Mouse (Mus musculus) CH12.LX (cell line): ENCODE measurements around the gene AU021092. TPM values are rescaled to one million over a fixed set of nuclear protein-coding genes. Genes with fewer than 3 reads are reported as not detected.

Source experiments
- DNase-seq: peaks from one replicate; pipeline ENCODE4 v3.0.0-alpha.2; 2013; ENCODE audit errors: extremely low read depth
- H3K27ac ChIP-seq: 2 replicates; pipeline ENCODE4 v1.5.1; 2012; ENCODE audit warnings: low read depth, mild to moderate bottlenecking, control low read depth, moderate library complexity; ENCODE audit not compliant: insufficient read depth
- H3K27me3 ChIP-seq: replicated peaks from 2 replicates; pipeline ENCODE3; 2012; ENCODE audit warnings: inconsistent platforms
- H3K36me3 ChIP-seq, 2 experiments: replicated peaks in 1 of 2; 2 replicates each; pipeline versions ENCODE3 to v1.6.1; 2012; ENCODE audit warnings: inconsistent platforms in 1 of 2, low read length in 1 of 2, mild to moderate bottlenecking in 1 of 2, mixed read lengths in 1 of 2, moderate library complexity in 1 of 2; ENCODE audit not compliant: control insufficient read depth in 1 of 2, insufficient read depth in 1 of 2
- H3K4me1 ChIP-seq, 2 experiments: 2 replicates each; pipeline ENCODE4 v1.6.1; 2012; ENCODE audit warnings: inconsistent platforms in 1 of 2, moderate library complexity in 1 of 2; ENCODE audit not compliant: insufficient read depth in 2 of 2, control insufficient read depth in 1 of 2
- H3K4me2 ChIP-seq: 2 replicates; pipeline ENCODE4 v1.6.1; 2012; ENCODE audit warnings: low read depth, mild to moderate bottlenecking, control low read depth; ENCODE audit not compliant: poor library complexity, insufficient read depth, severe bottlenecking
- H3K4me3 ChIP-seq, 3 experiments: fragments of 150-350 bp in 1 of 3; sonication (generic) in 1 of 3; replicated peaks in 1 of 3; 2 replicates each; pipeline versions ENCODE3 to v1.5.1; 2011 to 2012; ENCODE audit warnings: low read depth in 2 of 3, low read length in 2 of 3, mild to moderate bottlenecking in 2 of 3, moderate library complexity in 2 of 3, control low read depth in 1 of 3, improper control_type of control experiment in 1 of 3, inconsistent platforms in 1 of 3, mixed read lengths in 1 of 3; ENCODE audit not compliant: poor library complexity in 1 of 3
- H3K79me2 ChIP-seq: replicated peaks from 2 replicates; pipeline ENCODE4 v1.6.1; 2012; ENCODE audit warnings: mild to moderate bottlenecking, moderate library complexity; ENCODE audit not compliant: control insufficient read depth, poor library complexity, insufficient read depth, severe bottlenecking; ENCODE audit errors: extremely low read depth
- H3K9ac ChIP-seq: 2 replicates; pipeline ENCODE4 v1.6.1; 2012; ENCODE audit warnings: low read depth, mild to moderate bottlenecking, control low read depth, moderate library complexity; ENCODE audit not compliant: insufficient read depth
- H3K9me3 ChIP-seq: replicated peaks from 2 replicates; pipeline ENCODE3; 2012; ENCODE audit warnings: low read length, inconsistent platforms, mixed read lengths
- BHLHE40 ChIP-seq: IDR thresholded peaks from 2 replicates; pipeline ENCODE4 v1.6.1; 2011; ENCODE audit warnings: mild to moderate bottlenecking, low read depth, low read length, improper control_type of control experiment
- CHD1 ChIP-seq: IDR thresholded peaks from 2 replicates; pipeline ENCODE4 v1.6.1; 2012; ENCODE audit warnings: low read depth, low read length, improper control_type of control experiment, inconsistent platforms
- CHD2 ChIP-seq: IDR thresholded peaks from 2 replicates; pipeline ENCODE4 v1.6.1; 2011; ENCODE audit warnings: low read length, improper control_type of control experiment
- CTCF ChIP-seq, 2 experiments: IDR thresholded peaks in 1 of 2; conservative IDR thresholded peaks in 1 of 2; 2 replicates each; pipeline ENCODE4 v1.5.1; 2011 to 2012; ENCODE audit warnings: low read depth in 2 of 2, low read length in 2 of 2, improper control_type of control experiment in 1 of 2, inconsistent platforms in 1 of 2, mild to moderate bottlenecking in 1 of 2, moderate library complexity in 1 of 2
- EP300 ChIP-seq: IDR thresholded peaks from 2 replicates; pipeline ENCODE4 v1.6.1; 2011; ENCODE audit warnings: low read length, improper control_type of control experiment
- ETS1 ChIP-seq: conservative IDR thresholded peaks from 2 replicates; pipeline ENCODE4 v1.6.1; 2012; ENCODE audit warnings: low read depth, mild to moderate bottlenecking, inconsistent platforms, low read length, improper control_type of control experiment, moderate library complexity
- IRF4 ChIP-seq: IDR thresholded peaks from 2 replicates; pipeline ENCODE4 v1.6.1; 2014; ENCODE audit warnings: low read depth, mild to moderate bottlenecking, inconsistent platforms, low read length, improper control_type of control experiment
- MAFK ChIP-seq: IDR thresholded peaks from 2 replicates; pipeline ENCODE4 v1.6.1; 2011; ENCODE audit warnings: low read length, improper control_type of control experiment; ENCODE audit not compliant: insufficient replicate concordance
- MEF2A ChIP-seq: IDR thresholded peaks from 2 replicates; pipeline ENCODE4 v1.6.1; 2014; ENCODE audit warnings: low read depth, mild to moderate bottlenecking, inconsistent platforms, low read length, improper control_type of control experiment, borderline replicate concordance
- MXI1 ChIP-seq: IDR thresholded peaks from 2 replicates; pipeline ENCODE4 v1.6.1; 2011; ENCODE audit warnings: mild to moderate bottlenecking, low read depth, low read length, improper control_type of control experiment
- POLR2A ChIP-seq: IDR thresholded peaks from 2 replicates; pipeline ENCODE4 v1.6.1; 2011; ENCODE audit warnings: low read depth, mild to moderate bottlenecking, improper control_type of control experiment, low read length
- POLR2AphosphoS2 ChIP-seq: IDR thresholded peaks from 2 replicates; pipeline ENCODE4 v1.6.1; 2011; ENCODE audit warnings: low read depth, low read length, improper control_type of control experiment
- RCOR1 ChIP-seq: conservative IDR thresholded peaks from 2 replicates; pipeline ENCODE4 v1.6.1; 2012; ENCODE audit warnings: low read depth, mild to moderate bottlenecking, inconsistent platforms, low read length, improper control_type of control experiment
- TCF12 ChIP-seq: IDR thresholded peaks from 2 replicates; pipeline ENCODE4 v1.6.1; 2014; ENCODE audit warnings: low read depth, mild to moderate bottlenecking, inconsistent platforms, low read length, improper control_type of control experiment
- dilution Hi-C: fragments of 300-500 bp; cut with MboI; formaldehyde crosslinking; loops from 2 replicates; pipeline ENCODE4 v1.14.3; 2020; ENCODE audit warnings: low sequenced_read_pairs; ENCODE audit not compliant: extremely low pct_unique_long_range_greater_than_20kb, extremely low pct_ligation_motif_present
- in situ Hi-C: fragments of 300-500 bp; cut with MboI; formaldehyde crosslinking; loops from 3 replicates; pipeline ENCODE4 v1.14.3; 2019; ENCODE audit warnings: low sequenced_read_pairs, low pct_ligation_motif_present, low pct_unique_long_range_greater_than_20kb, mixed read lengths
- polyA plus RNA-seq: library from polyadenylated mRNA; unstranded; fragments of >175 nt; gene quantifications from 2 replicates; pipeline ENCODE4 v1.2.1, GENCODE M21; 2012; ENCODE audit warnings: low read depth; ENCODE audit not compliant: insufficient read length
- total RNA-seq, 2 experiments: library from RNA; depleted of rRNA; stranded (reverse); fragments of 300-350 nt in 1 of 2; fragments of >200 nt in 1 of 2; gene quantifications; 2 replicates each; pipeline ENCODE4 v1.2.3; 2012 to 2014

The AU021092 gene
- total and polyA plus RNA-seq, 3 experiments: not detected

DNA sequence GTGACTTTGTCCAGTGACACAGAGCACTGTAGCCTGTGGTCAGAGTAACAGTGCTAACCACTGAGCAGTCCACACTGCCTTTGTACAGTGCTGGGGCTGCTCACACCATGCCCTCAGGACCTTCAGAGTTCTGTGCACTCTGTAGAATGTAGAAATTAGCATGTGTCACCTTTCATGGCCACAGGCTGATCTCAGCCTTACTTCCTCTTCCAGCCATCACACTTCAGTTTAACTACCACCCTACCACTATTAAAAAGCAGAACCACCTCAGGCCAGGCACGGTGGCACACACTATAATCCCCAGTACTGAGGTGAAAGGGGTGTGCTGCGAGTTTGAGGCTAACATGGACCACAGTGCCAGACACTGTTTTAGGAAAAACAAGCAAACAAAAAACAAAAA, 11.7 kb downstream of the AU021092 start:
- Histone ChIP-seq H3K9ac (no peak overlapping the region), H3K27ac (no peak overlapping the region)
- TF ChIP-seq EP300 (no peak), TCF12 (no peak), MEF2A (no peak), CHD1 (no peak), CHD2 (no peak), IRF4 (no peak), POLR2AphosphoS2 (no peak), POLR2A (no peak), MXI1 (no peak), RCOR1 (no peak)
- TF ChIP-seq, all 38 proteins: peak for 0
- Histone ChIP-seq H3K4me2 (no peak overlapping the region), H3K27me3 (peaks cover 1% of the 10 kb centered on the region), H3K9me3 (no peaks in the 10 kb centered on the region), H3K4me3 (no peak overlapping the region), H3K4me1 (peaks cover 5 to 26% of the 10 kb centered on the region in 2 experiments), H3K79me2 (no peaks in the 10 kb centered on the region), H3K36me3 (peaks cover 0 to 19% of the 10 kb centered on the region in 2 experiments)
- peak; percentile 38 for DNase-seq
- in situ Hi-C loops: no loop called here
- dilution Hi-C loops: no loop called here

DNA sequence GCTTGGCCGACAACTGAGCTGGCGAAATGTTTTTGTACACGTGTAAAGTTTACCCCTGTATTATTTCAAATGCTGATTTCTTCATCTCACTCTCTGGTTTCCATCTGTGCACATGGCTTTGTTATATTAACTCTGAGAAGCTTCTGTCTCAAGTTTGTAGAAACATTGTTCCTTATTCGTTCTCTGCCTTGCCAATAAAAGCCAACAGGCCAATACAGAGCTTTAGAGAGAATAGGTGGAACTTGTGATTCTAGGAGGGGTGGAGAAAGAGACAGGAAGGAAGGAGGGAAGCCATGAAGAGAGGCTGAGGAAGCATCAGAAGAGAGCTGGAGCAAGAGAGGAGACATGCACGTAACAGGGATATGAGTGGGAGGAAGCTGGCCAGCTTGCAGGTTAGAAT, 16.0 kb downstream of the AU021092 start:
- dilution Hi-C loops: no loop called here
- DNase-seq: peak; percentile 19
- Histone ChIP-seq H3K4me3 (peak overlapping the region in 1 of 3 experiments; percentile 19), H3K79me2 (no peaks in the 10 kb centered on the region; the same call in 1 of the 2 replicates)
- TF ChIP-seq MAFK (no peak), POLR2A (no peak), BHLHE40 (no peak), CTCF (conservative IDR thresholded peaks at IDR 0.05 in 1 of 2, IDR thresholded peaks at IDR 0.05 in 1 of 2; ENCODE audit: low read depth in 2 of 2, low read length in 2 of 2) (no peak), ETS1 (no peak), TCF12 (no peak)
- TF ChIP-seq, all 38 proteins: peak for 0
- H3K9me3 ChIP-seq: no peaks in the 10 kb centered on the region
- H3K9ac ChIP-seq: no peak overlapping the region
- no peaks in the 10 kb centered on the region for H3K27me3 ChIP-seq
- in situ Hi-C loops: loop anchor here (5.0 kb wide), 1 partner anchor 36 kb away; no protein-coding TSS in a partner anchor
- peaks cover 7 to 36% of the 10 kb centered on the region in 2 experiments for H3K36me3 ChIP-seq
- H3K27ac ChIP-seq: no peak overlapping the region
- H3K4me1 ChIP-seq: peaks cover 11 to 52% of the 10 kb centered on the region in 2 experiments
- H3K4me2 ChIP-seq: no peak overlapping the region
